In the genomic region with DNA sequence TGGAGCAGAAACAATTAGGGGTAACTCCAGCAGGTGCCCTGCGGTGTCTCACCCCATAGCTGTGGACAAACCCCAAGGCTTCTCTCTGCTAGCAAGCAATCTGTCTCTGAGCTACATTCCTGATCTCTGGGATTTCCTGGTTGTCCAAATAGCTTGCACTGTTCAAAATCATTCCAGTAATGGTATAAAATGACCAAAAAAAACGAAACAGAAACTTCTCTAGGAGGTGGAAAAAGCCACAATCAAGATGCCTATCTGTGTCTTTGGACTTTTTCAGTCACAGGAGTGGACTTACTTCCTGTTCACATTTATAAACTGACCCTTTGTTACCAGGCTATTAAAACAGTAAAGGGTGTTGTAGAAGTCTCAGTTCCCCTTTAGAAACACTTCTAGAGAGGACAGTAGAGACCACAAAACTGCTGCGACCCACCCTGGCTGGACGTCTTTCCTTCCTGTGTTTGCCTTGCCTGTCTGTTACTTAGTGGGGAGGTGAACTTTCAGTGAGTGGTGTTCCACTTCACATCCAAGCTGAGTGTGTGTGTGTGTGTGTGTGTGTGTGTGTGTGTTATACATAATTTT, we compare ENCODE assay signal across 8 mouse cellular contexts. TPM values are rescaled to one million over a fixed set of nuclear protein-coding genes. Genes with fewer than 3 reads are reported as not detected.
DNase-seq lines count a peak whose midpoint lies in the region; ATAC-seq and TF ChIP-seq lines count a peak whose summit lies in the region.

No protein-coding gene starts in this region.

- H3K4me3 ChIP-seq in heart, embryonic 10.5 days, result peak overlapping the region; percentile 44; the same call in 1 of the 2 replicates
- peak overlapping the region; percentile 25 to 66 for H3K4me3 ChIP-seq in MEL (ENCODE audit: control insufficient read depth in 1 of 2, insufficient read depth in 1 of 2, low read depth in 2 of 2, low read length in 2 of 2)
- peak overlapping the region; percentile 42 for H3K4me3 ChIP-seq in hindbrain, embryonic 15.5 days
- H3K4me3 ChIP-seq in midbrain, embryonic 12.5 days, result no peak overlapping the region

- peaks cover 51% of the 10 kb centered on the region for H3K27me3 ChIP-seq in heart, embryonic 10.5 days (ENCODE audit: insufficient read depth, poor library complexity, severe bottlenecking)
- no peaks in the 10 kb centered on the region for H3K27me3 ChIP-seq in MEL (ENCODE audit: control insufficient read depth in 1 of 2, insufficient read depth in 2 of 2, low read length in 2 of 2)
- peaks cover 8% of the 10 kb centered on the region; the same call in 1 of the 2 replicates for H3K27me3 ChIP-seq in hindbrain, embryonic 15.5 days
- peaks cover 26% of the 10 kb centered on the region for H3K27me3 ChIP-seq in midbrain, embryonic 12.5 days

- no peak for TF ChIP-seq EP300 in MEL (IDR thresholded peaks at IDR 0.05; ENCODE audit: low read depth in 1 of 2, low read length in 2 of 2)

- H3K4me2 ChIP-seq in hindbrain, embryonic 15.5 days, result peak overlapping the region; percentile 56
- H3K4me2 ChIP-seq in midbrain, embryonic 12.5 days (replicated peaks), result peak overlapping the region; percentile 61

- no peak for TF ChIP-seq POLR2A in MEL (IDR thresholded peaks at IDR 0.05; ENCODE audit: control insufficient read depth in 1 of 2, insufficient read depth in 1 of 2, low read depth in 1 of 2, low read length in 2 of 2, poor library complexity in 1 of 2)

- H3K36me3 ChIP-seq in heart, embryonic 10.5 days, result no peaks in the 10 kb centered on the region
- peaks cover 0 to 9% of the 10 kb centered on the region in 2 experiments; a peak in 2 of 4 replicates for H3K36me3 ChIP-seq in MEL (ENCODE audit: control insufficient read depth in 1 of 2, insufficient read depth in 2 of 2, low read length in 2 of 2)
- no peaks in the 10 kb centered on the region for H3K36me3 ChIP-seq in hindbrain, embryonic 15.5 days
- no peaks in the 10 kb centered on the region for H3K36me3 ChIP-seq in midbrain, embryonic 12.5 days

- H3K9me3 ChIP-seq in heart, embryonic 10.5 days, result no peaks in the 10 kb centered on the region
- no peaks in the 10 kb centered on the region for H3K9me3 ChIP-seq in MEL (replicated peaks; ENCODE audit: insufficient read depth, low read length)
- H3K9me3 ChIP-seq in hindbrain, embryonic 15.5 days, result no peaks in the 10 kb centered on the region
- no peaks in the 10 kb centered on the region for H3K9me3 ChIP-seq in midbrain, embryonic 12.5 days

- no peak for TF ChIP-seq CTCF in MEL (IDR thresholded peaks at IDR 0.05 in 2 of 3, conservative IDR thresholded peaks at IDR 0.05 in 1 of 3; ENCODE audit: control insufficient read depth in 1 of 3, insufficient read depth in 1 of 3, low read depth in 2 of 3, low read length in 3 of 3, poor library complexity in 1 of 3, severe bottlenecking in 1 of 3)

- intact Hi-C loops in heart, postnatal 14 days (cut with DNase I), result loop anchor here (5.0 kb wide), 1 partner anchor 121 kb away; no protein-coding TSS in a partner anchor
- intact Hi-C loops in left cerebral cortex, postnatal 10 days (cut with DNase I), result no loop called here

- no peak for DNase-seq in heart, embryonic 10.5 days (ENCODE audit: low spot score)
- DNase-seq in heart, postnatal 14 days, result no peak
- peak; percentile 25 for DNase-seq in MEL (ENCODE audit: low read depth, low spot score)
- DNase-seq in urinary bladder, postnatal 4 days (ENCODE audit: low spot score in 2 of 2), result no peak
- DNase-seq in urinary bladder, adult 2 months (ENCODE audit: low spot score), result no peak
- DNase-seq in left cerebral cortex, postnatal 10 days (ENCODE audit: extremely low spot score in 1 of 2, low spot score in 2 of 2), result no peak

- no peaks in the 10 kb centered on the region for H3K79me2 ChIP-seq in MEL (ENCODE audit: control insufficient read depth, insufficient read depth, low read length, poor library complexity)

- peaks cover 11% of the 10 kb centered on the region for H3K4me1 ChIP-seq in heart, embryonic 10.5 days
- H3K4me1 ChIP-seq in MEL (ENCODE audit: control insufficient read depth in 1 of 2, insufficient read depth in 2 of 2, low read length in 2 of 2), result peaks cover 4 to 20% of the 10 kb centered on the region in 2 experiments; a peak in 3 of 4 replicates
- H3K4me1 ChIP-seq in hindbrain, embryonic 15.5 days (replicated peaks), result peaks cover 14% of the 10 kb centered on the region
- 0 out of 2 replicates have a peak, but pooled peaks cover 10% of the 10 kb centered on the region for H3K4me1 ChIP-seq in midbrain, embryonic 12.5 days

- no peak for ATAC-seq in hindbrain, embryonic 15.5 days (ENCODE audit: low FRiP score, low read depth)
- no peak for ATAC-seq in midbrain, embryonic 12.5 days (ENCODE audit: low FRiP score, low read depth)

- 70% methylated on average over 4 of the region's 4 CpGs for WGBS in heart, embryonic 10.5 days
- 79% methylated on average over 4 of the region's 4 CpGs for WGBS in hindbrain, embryonic 15.5 days
- WGBS in midbrain, embryonic 12.5 days, result 78% methylated on average over 4 of the region's 4 CpGs

- H3K9ac ChIP-seq in MEL (ENCODE audit: control insufficient read depth, low read depth, low read length, poor library complexity, severe bottlenecking), result peak overlapping the region; percentile 27
- 0 out of 2 replicates have a peak overlapping the region, but pooled peaks have one; percentile 39 for H3K9ac ChIP-seq in hindbrain, embryonic 15.5 days
- peak overlapping the region; percentile 49 for H3K9ac ChIP-seq in midbrain, embryonic 12.5 days (replicated peaks)

- no peak for TF ChIP-seq RAD21 in MEL (IDR thresholded peaks at IDR 0.05; ENCODE audit: low read depth, low read length)

- H3K27ac ChIP-seq in heart, embryonic 10.5 days, result no peak overlapping the region
- no peak overlapping the region for H3K27ac ChIP-seq in MEL (ENCODE audit: control insufficient read depth, low read depth, low read length)
- peak overlapping the region; percentile 61 for H3K27ac ChIP-seq in hindbrain, embryonic 15.5 days (replicated peaks)
- H3K27ac ChIP-seq in midbrain, embryonic 12.5 days (replicated peaks), result no peak overlapping the region

RNA-seq across cellular contexts. Expression of a gene that starts 0.7 kb away (rescaled TPM):
- 0.34 and 0.49 TPM in 2 replicates for polyA plus RNA-seq in heart, embryonic 10.5 days (2016; fragmentation: Nextera tagmentation; extraction: Ambion mirVana)
- under 1 TPM; 0.41 TPM for total RNA-seq in heart, postnatal 14 days (2021)
- total RNA-seq in MEL (2012; rRNA removed), result 2.3 and 2.6 TPM in 2 replicates
- polyA plus RNA-seq in MEL (2012; ENCODE audit: insufficient read depth in 1 of 2, insufficient read length in 2 of 2, low read depth in 1 of 2, low replicate concordance in 2 of 2, missing spikeins in 1 of 2), result 1 to 10 TPM in 1 of 2 experiments, not detected in 1; 3.2 TPM
- 13.8 and 14.1 TPM in 2 replicates for polyA plus RNA-seq in hindbrain, embryonic 15.5 days (2015; fragmentation: Nextera tagmentation; extraction: Ambion mirVana)
- 2.9 and 3.5 TPM in 2 replicates for polyA plus RNA-seq in midbrain, embryonic 12.5 days (2016; fragmentation: Nextera tagmentation; extraction: Ambion mirVana)
- 2.2 and 2.8 TPM in 2 replicates for polyA plus RNA-seq in urinary bladder, adult 2 months (2012; rRNA removed)
- total RNA-seq in left cerebral cortex, postnatal 10 days (2021), result 10 to 100 TPM; 42.2 to 43.7 TPM

RNA-seq across cellular contexts. Expression of a gene that starts 18.8 kb away (rescaled TPM):
- 48.3 and 54.5 TPM in 2 replicates for polyA plus RNA-seq in heart, embryonic 10.5 days (2016; fragmentation: Nextera tagmentation; extraction: Ambion mirVana)
- 10 to 100 TPM; 32.4 to 37.2 TPM for total RNA-seq in heart, postnatal 14 days (2021)
- 15.2 and 19.1 TPM in 2 replicates for total RNA-seq in MEL (2012; rRNA removed)
- 10 to 100 TPM in 1 of 2 experiments, not detected in 1; 60.7 TPM for polyA plus RNA-seq in MEL (2012; ENCODE audit: insufficient read depth in 1 of 2, insufficient read length in 2 of 2, low read depth in 1 of 2, low replicate concordance in 2 of 2, missing spikeins in 1 of 2)
- polyA plus RNA-seq in hindbrain, embryonic 15.5 days (2015; fragmentation: Nextera tagmentation; extraction: Ambion mirVana), result 103 and 105 TPM in 2 replicates
- polyA plus RNA-seq in midbrain, embryonic 12.5 days (2016; fragmentation: Nextera tagmentation; extraction: Ambion mirVana), result 116 and 126 TPM in 2 replicates
- polyA plus RNA-seq in urinary bladder, adult 2 months (2012; rRNA removed), result 48.0 and 48.9 TPM in 2 replicates
- total RNA-seq in left cerebral cortex, postnatal 10 days (2021), result 10 to 100 TPM; 58.1 to 67.4 TPM

RNA-seq across cellular contexts. Expression of a gene that starts 43.5 kb away (rescaled TPM):
- polyA plus RNA-seq in heart, embryonic 10.5 days (2016; fragmentation: Nextera tagmentation; extraction: Ambion mirVana), result 0.09 TPM in 1 of 2 replicates, not detected in the other
- total RNA-seq in heart, postnatal 14 days (2021), result not detected
- total RNA-seq in MEL (2012; rRNA removed), result not detected in 2 replicates
- not detected for polyA plus RNA-seq in MEL (2012; ENCODE audit: insufficient read depth in 1 of 2, insufficient read length in 2 of 2, low read depth in 1 of 2, low replicate concordance in 2 of 2, missing spikeins in 1 of 2)
- polyA plus RNA-seq in hindbrain, embryonic 15.5 days (2015; fragmentation: Nextera tagmentation; extraction: Ambion mirVana), result 0.22 and 0.35 TPM in 2 replicates
- 0.14 TPM in 1 of 2 replicates, not detected in the other for polyA plus RNA-seq in midbrain, embryonic 12.5 days (2016; fragmentation: Nextera tagmentation; extraction: Ambion mirVana)
- polyA plus RNA-seq in urinary bladder, adult 2 months (2012; rRNA removed), result not detected in 2 replicates
- total RNA-seq in left cerebral cortex, postnatal 10 days (2021), result under 1 TPM; 0.59 to 0.69 TPM

RNA-seq across cellular contexts. Expression of a gene that starts 50.7 kb away (rescaled TPM):
- polyA plus RNA-seq in heart, embryonic 10.5 days (2016; fragmentation: Nextera tagmentation; extraction: Ambion mirVana), result 9.7 and 13.5 TPM in 2 replicates
- total RNA-seq in heart, postnatal 14 days (2021), result 10 to 100 TPM; 27.9 to 36.3 TPM
- total RNA-seq in MEL (2012; rRNA removed), result not detected in 2 replicates
- polyA plus RNA-seq in MEL (2012; ENCODE audit: insufficient read depth in 1 of 2, insufficient read length in 2 of 2, low read depth in 1 of 2, low replicate concordance in 2 of 2, missing spikeins in 1 of 2), result not detected
- polyA plus RNA-seq in hindbrain, embryonic 15.5 days (2015; fragmentation: Nextera tagmentation; extraction: Ambion mirVana), result 8.0 and 10.4 TPM in 2 replicates
- 6.7 and 7.6 TPM in 2 replicates for polyA plus RNA-seq in midbrain, embryonic 12.5 days (2016; fragmentation: Nextera tagmentation; extraction: Ambion mirVana)
- polyA plus RNA-seq in urinary bladder, adult 2 months (2012; rRNA removed), result 3.1 and 5.1 TPM in 2 replicates
- 10 to 100 TPM; 24.7 to 30.6 TPM for total RNA-seq in left cerebral cortex, postnatal 10 days (2021)

RNA-seq across cellular contexts. Expression of a gene that starts 55.3 kb away (rescaled TPM):
- 0.04 TPM in 1 of 2 replicates, not detected in the other for polyA plus RNA-seq in heart, embryonic 10.5 days (2016; fragmentation: Nextera tagmentation; extraction: Ambion mirVana)
- not detected for total RNA-seq in heart, postnatal 14 days (2021)
- total RNA-seq in MEL (2012; rRNA removed), result 75.1 and 130 TPM in 2 replicates
- polyA plus RNA-seq in MEL (2012; ENCODE audit: insufficient read depth in 1 of 2, insufficient read length in 2 of 2, low read depth in 1 of 2, low replicate concordance in 2 of 2, missing spikeins in 1 of 2), result 10 to 100 TPM in 1 of 2 experiments, not detected in 1; 19.7 TPM
- not detected in 2 replicates for polyA plus RNA-seq in hindbrain, embryonic 15.5 days (2015; fragmentation: Nextera tagmentation; extraction: Ambion mirVana)
- not detected in 2 replicates for polyA plus RNA-seq in midbrain, embryonic 12.5 days (2016; fragmentation: Nextera tagmentation; extraction: Ambion mirVana)
- 0.08 and 0.13 TPM in 2 replicates for polyA plus RNA-seq in urinary bladder, adult 2 months (2012; rRNA removed)
- total RNA-seq in left cerebral cortex, postnatal 10 days (2021), result 1 to 10 TPM in 1 of 2 experiments, under 1 TPM in 1; 0.24 to 1.7 TPM
